Mouse (Mus musculus): ENCODE results near the gene Rdh1. TPM values are rescaled to one million over a fixed set of nuclear protein-coding genes. Genes with fewer than 3 reads are reported as not detected.

Rdh1 gene
- polyA plus RNA-seq, 2 experiments from 2014 or later, result 0.13 TPM; not detected in 1

Other genes with a start within 250 kb of the Rdh1 start
- gene Ndufa4l2, start 244.8 kb upstream of the Rdh1 start, polyA plus RNA-seq (2017; shearing (Covaris generic)), result not detected
- gene Shmt2, start 237.3 kb upstream of the Rdh1 start, polyA plus RNA-seq (2017; shearing (Covaris generic)), result 10 to 100 TPM; 34.2 to 50.7 TPM
- gene Nxph4, start 225.2 kb upstream of the Rdh1 start, polyA plus RNA-seq (2017; shearing (Covaris generic)), result not detected
- gene Lrp1, start 138.6 kb upstream of the Rdh1 start, polyA plus RNA-seq (2017; shearing (Covaris generic)), result under 1 TPM in 1 of 2 experiments, not detected in 1; 0.57 TPM
- 100 to 1,000 TPM; 119 to 157 TPM for gene Stat6, start 116.7 kb upstream of the Rdh1 start, polyA plus RNA-seq (2017; shearing (Covaris generic))
- gene Nemp1, start 92.8 kb upstream of the Rdh1 start, polyA plus RNA-seq (2017; shearing (Covaris generic)), result 1 to 10 TPM; 4.7 to 5.8 TPM
- gene Nab2, start 91.2 kb upstream of the Rdh1 start, polyA plus RNA-seq (2017; shearing (Covaris generic)), result 10 to 100 TPM in 1 of 2 experiments, 1 to 10 TPM in 1; 7.4 to 10.2 TPM
- gene Myo1a, start 54.6 kb upstream of the Rdh1 start, polyA plus RNA-seq (2017; shearing (Covaris generic)), result not detected
- gene Tac2, start 35.2 kb upstream of the Rdh1 start, polyA plus RNA-seq (2017; shearing (Covaris generic)), result not detected
- gene Zbtb39, start 20.2 kb upstream of the Rdh1 start, polyA plus RNA-seq (2017; shearing (Covaris generic)), result under 1 TPM; 0.36 to 0.45 TPM
- under 1 TPM; 0.15 to 0.22 TPM for gene Gpr182, start 8.0 kb upstream of the Rdh1 start, polyA plus RNA-seq (2017; shearing (Covaris generic))
- gene Rdh16f1, start 66 bp downstream of the Rdh1 start, polyA plus RNA-seq (2017; shearing (Covaris generic)), result under 1 TPM in 1 of 2 experiments, not detected in 1; 0.31 TPM
- under 1 TPM in 1 of 2 experiments, not detected in 1; 0.13 TPM for gene Rdh9, start 16.7 kb downstream of the Rdh1 start, polyA plus RNA-seq (2017; shearing (Covaris generic))
- not detected for gene Rdh16, start 41.4 kb downstream of the Rdh1 start, polyA plus RNA-seq (2017; shearing (Covaris generic))
- gene Rdh19, start 90.2 kb downstream of the Rdh1 start, polyA plus RNA-seq (2017; shearing (Covaris generic)), result not detected
- not detected for gene Rdh16f2, start 106.8 kb downstream of the Rdh1 start, polyA plus RNA-seq (2017; shearing (Covaris generic))
- not detected for gene Rdh7, start 129.1 kb downstream of the Rdh1 start, polyA plus RNA-seq (2017; shearing (Covaris generic))
- gene Sdr9c7, start 138.8 kb downstream of the Rdh1 start, polyA plus RNA-seq (2017; shearing (Covaris generic)), result not detected
- not detected for gene Hsd17b6, start 247.9 kb downstream of the Rdh1 start, polyA plus RNA-seq (2017; shearing (Covaris generic))